Comparison of ENCODE assay signal across 24 mouse cellular contexts in the genomic region with DNA sequence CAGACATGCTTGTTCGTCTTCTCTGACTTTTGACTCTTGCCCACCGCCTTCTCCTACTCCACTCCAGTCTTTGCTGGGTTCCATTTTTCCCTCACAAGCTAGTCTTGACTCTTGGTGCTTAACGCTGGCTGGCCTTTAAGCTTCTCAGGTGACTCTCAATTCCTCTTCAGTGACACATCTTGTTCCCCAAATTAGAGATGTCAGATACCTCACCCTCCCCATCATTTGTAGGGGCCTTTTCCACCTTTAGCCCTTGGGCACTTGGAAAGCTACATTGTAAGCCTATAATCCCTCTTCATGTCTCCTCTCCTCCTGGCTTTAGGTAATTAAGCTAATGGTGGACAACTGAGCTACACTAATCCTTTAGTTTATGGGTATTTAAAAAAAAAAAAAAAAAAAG.
"Had no signal": no experiment of that assay in that cellular context is flagged by ENCODE, and none has a peak within 500 bp of the region (broad histone marks: within the 10 kb centered on the region; RNA-seq: fewer than 3 reads in every experiment).

No protein-coding gene starts in this region.

- H3K9ac ChIP-seq: heart, embryonic 12.5 days; heart, embryonic 13.5 days; hindbrain, embryonic 12.5 days; hindbrain, embryonic 13.5 days; hindbrain, embryonic 14.5 days; hindbrain, embryonic 15.5 days; intestine, embryonic 15.5 days; kidney, embryonic 15.5 days had no signal

- H3K36me3 ChIP-seq: heart, embryonic 10.5 days; heart, embryonic 12.5 days; heart, embryonic 13.5 days; hindbrain, embryonic 10.5 days; hindbrain, embryonic 12.5 days; hindbrain, embryonic 13.5 days; hindbrain, embryonic 15.5 days; intestine, embryonic 15.5 days; kidney, embryonic 15.5 days had no signal

- H3K9me3 ChIP-seq: heart, embryonic 10.5 days; heart, embryonic 12.5 days; heart, embryonic 13.5 days; hindbrain, embryonic 10.5 days; hindbrain, embryonic 12.5 days; hindbrain, embryonic 13.5 days; hindbrain, embryonic 15.5 days; intestine, embryonic 15.5 days; kidney, embryonic 15.5 days had no signal

- H3K4me3 ChIP-seq: heart, adult 2 months; heart, embryonic 10.5 days; heart, embryonic 12.5 days; heart, embryonic 13.5 days; hindbrain, embryonic 10.5 days; hindbrain, embryonic 12.5 days; hindbrain, embryonic 13.5 days; hindbrain, embryonic 15.5 days; intestine, embryonic 15.5 days; kidney, embryonic 15.5 days; layer of hippocampus, adult 2 months; left cerebral cortex, adult 2 months had no signal

- ATAC-seq: hindbrain, embryonic 16.5 days; hindbrain, postnatal 0 days; inflammation-experienced regulatory T-cells, adult 6 months; intestine, embryonic 15.5 days; intestine, embryonic 16.5 days; intestine, postnatal 0 days had no signal

- H3K27me3 ChIP-seq: heart, embryonic 12.5 days; heart, embryonic 13.5 days; intestine, embryonic 15.5 days; kidney, embryonic 15.5 days had no signal

- H3K4me2 ChIP-seq: heart, embryonic 11.5 days; heart, embryonic 12.5 days; heart, embryonic 13.5 days; hindbrain, embryonic 12.5 days; hindbrain, embryonic 13.5 days; hindbrain, embryonic 14.5 days; hindbrain, embryonic 15.5 days; intestine, embryonic 15.5 days; kidney, embryonic 15.5 days had no signal

- H3K27ac ChIP-seq: heart, adult 2 months; heart, embryonic 10.5 days; hindbrain, embryonic 10.5 days; hindbrain, embryonic 12.5 days; hindbrain, embryonic 13.5 days; hindbrain, embryonic 14.5 days; hindbrain, embryonic 15.5 days; hindbrain, postnatal 0 days; intestine, embryonic 15.5 days; kidney, embryonic 15.5 days; layer of hippocampus, adult 2 months; left cerebral cortex, adult 2 months had no signal

- DNase-seq: heart, postnatal 36 days; heart, postnatal 4 days; kidney, adult 8-10 months; layer of hippocampus, adult 9-11 months; layer of hippocampus, postnatal 36 days had no signal
